Mouse (Mus musculus): ENCODE results near the gene Btg1.

DNA sequence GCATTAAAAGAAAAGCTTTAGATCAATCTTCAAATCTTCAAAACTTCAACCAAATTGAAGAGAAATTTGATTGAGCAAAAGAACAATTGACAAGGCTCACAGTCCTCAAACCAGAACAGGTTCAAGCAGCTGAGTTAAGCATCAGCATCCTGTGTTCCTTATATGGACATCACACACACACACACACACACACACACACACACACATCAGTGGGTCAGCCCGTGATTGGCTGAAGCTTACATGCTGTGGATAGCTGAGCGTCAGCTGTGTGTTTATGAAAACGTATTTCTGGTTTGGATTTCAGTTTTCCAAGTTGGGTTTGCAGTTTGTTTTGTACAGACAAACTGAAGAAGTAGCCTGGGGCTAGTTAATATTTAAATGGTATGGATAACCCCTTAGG lies 32.7 kb downstream of the Btg1 start:
- TF ChIP-seq POLR2A (IDR thresholded peaks at IDR 0.05; ENCODE audit: insufficient read depth, low read depth, low read length) = no peak
- TF ChIP-seq CTCF (IDR thresholded peaks at IDR 0.05) = no peak
